Mouse (Mus musculus): ENCODE results near the gene Spin4. TPM values are rescaled to one million over a fixed set of nuclear protein-coding genes. Genes with fewer than 3 reads are reported as not detected.

Spin4 gene
- polyA plus RNA-seq (2012; ENCODE audit: low replicate concordance) = 0.14 TPM in 1 of 2 replicates, not detected in the other

GRCm38 (mm10) chrX:95026361-95026892, at the start of gene Spin4:
TSS of gene Spin4 (minus strand) at chrX:95026682.

Other genes with a start within 250 kb of the Spin4 start
- gene Arhgef9, start 170.2 kb upstream of the Spin4 start, polyA plus RNA-seq (2012; ENCODE audit: low replicate concordance) = 0.73 and 1.0 TPM in 2 replicates